Mouse (Mus musculus) testis, adult 10 weeks (tissue): ENCODE results near the gene S1pr5. TPM values are rescaled to one million over a fixed set of nuclear protein-coding genes. Genes with fewer than 3 reads are reported as not detected.

Source experiments
- polyA plus RNA-seq: library from polyadenylated mRNA; stranded (reverse); fragments of 350-450 nt; fragmentation: Illumina TruSeq; extraction: RNeasy Lipid Tissue Mini Kit (QIAGEN cat#74804); gene quantifications from one replicate; pipeline ENCODE4 v1.2.3, GENCODE M21; 2014; ENCODE audit warnings: low read depth, low replicate concordance

S1pr5 gene
- polyA plus RNA-seq, result not detected

GRCm38 (mm10) chr9:21248326-21248725, at the start of gene S1pr5:
Gene S1pr5 (minus strand): TSS chr9:21248443.

GRCm38 (mm10) chr9:21291022-21291787, 43.0 kb upstream of the S1pr5 start, which contains the start of gene Cdkn2d:
Gene Cdkn2d (minus strand): TSS chr9:21291407.

GRCm38 (mm10) chr9:21287571-21288402, 39.5 kb upstream of the S1pr5 start, which contains the start of gene Kri1:
Gene Kri1 (minus strand): TSS chr9:21287969.

GRCm38 (mm10) chr9:21265000-21265561, 16.8 kb upstream of the S1pr5 start, which contains the start of gene Atg4d:
Gene Atg4d (plus strand): TSS chr9:21265293.

GRCm38 (mm10) chr9:21238733-21239464, 9.3 kb downstream of the S1pr5 start, which contains the start of gene Keap1:
Gene Keap1 (minus strand): TSS chr9:21239361.

Other genes starting within 250 kb of the S1pr5 start
- 0.25 TPM for gene Mrpl4, start 245.7 kb downstream of the S1pr5 start, polyA plus RNA-seq
- 0.84 TPM for gene Icam1, start 232.5 kb downstream of the S1pr5 start, polyA plus RNA-seq
- not detected for gene Icam4, start 219.1 kb downstream of the S1pr5 start, polyA plus RNA-seq
- not detected for gene Icam5, start 216.4 kb downstream of the S1pr5 start, polyA plus RNA-seq
- not detected for gene Zglp1, start 181.3 kb downstream of the S1pr5 start, polyA plus RNA-seq
- gene Gm49373, start 175.3 kb downstream of the S1pr5 start, polyA plus RNA-seq, result not detected
- not detected for gene Fdx1l, start 174.8 kb downstream of the S1pr5 start, polyA plus RNA-seq
- gene Gm38431, start 156.4 kb downstream of the S1pr5 start, polyA plus RNA-seq, result 8.2 TPM
- 2.4 TPM for gene Raver1, start 156.4 kb downstream of the S1pr5 start, polyA plus RNA-seq
- 2.0 TPM for gene Tyk2, start 117.2 kb downstream of the S1pr5 start, polyA plus RNA-seq
- 7.8 TPM for gene Cdc37, start 98.5 kb downstream of the S1pr5 start, polyA plus RNA-seq
- 6.8 TPM for gene Pde4a, start 82.7 kb downstream of the S1pr5 start, polyA plus RNA-seq
- 6.5 TPM for gene Keap1, start 9.1 kb downstream of the S1pr5 start, polyA plus RNA-seq
- gene Atg4d, start 16.9 kb upstream of the S1pr5 start, polyA plus RNA-seq, result 0.36 TPM
- 6.8 TPM for gene Kri1, start 39.5 kb upstream of the S1pr5 start, polyA plus RNA-seq
- 23.7 TPM for gene Cdkn2d, start 43.0 kb upstream of the S1pr5 start, polyA plus RNA-seq
- gene Ap1m2, start 63.9 kb upstream of the S1pr5 start, polyA plus RNA-seq, result 0.41 TPM
- gene Slc44a2, start 72.3 kb upstream of the S1pr5 start, polyA plus RNA-seq, result 18.0 TPM
- 61.2 TPM for gene Ilf3, start 119.4 kb upstream of the S1pr5 start, polyA plus RNA-seq
- not detected for gene Qtrt1, start 163.4 kb upstream of the S1pr5 start, polyA plus RNA-seq
- 42.4 TPM for gene Dnm2, start 176.5 kb upstream of the S1pr5 start, polyA plus RNA-seq